Mouse (Mus musculus) natural killer cell, adult 2 months (primary cell): Measurements from ENCODE around the gene Ppfibp2.

Experiments
- DNase-seq, 2 experiments: peaks; one replicate each; pipeline ENCODE4 v3.0.0; 2022; ENCODE audit warnings: low spot score in 2 of 2

The Ppfibp2 gene

DNA sequence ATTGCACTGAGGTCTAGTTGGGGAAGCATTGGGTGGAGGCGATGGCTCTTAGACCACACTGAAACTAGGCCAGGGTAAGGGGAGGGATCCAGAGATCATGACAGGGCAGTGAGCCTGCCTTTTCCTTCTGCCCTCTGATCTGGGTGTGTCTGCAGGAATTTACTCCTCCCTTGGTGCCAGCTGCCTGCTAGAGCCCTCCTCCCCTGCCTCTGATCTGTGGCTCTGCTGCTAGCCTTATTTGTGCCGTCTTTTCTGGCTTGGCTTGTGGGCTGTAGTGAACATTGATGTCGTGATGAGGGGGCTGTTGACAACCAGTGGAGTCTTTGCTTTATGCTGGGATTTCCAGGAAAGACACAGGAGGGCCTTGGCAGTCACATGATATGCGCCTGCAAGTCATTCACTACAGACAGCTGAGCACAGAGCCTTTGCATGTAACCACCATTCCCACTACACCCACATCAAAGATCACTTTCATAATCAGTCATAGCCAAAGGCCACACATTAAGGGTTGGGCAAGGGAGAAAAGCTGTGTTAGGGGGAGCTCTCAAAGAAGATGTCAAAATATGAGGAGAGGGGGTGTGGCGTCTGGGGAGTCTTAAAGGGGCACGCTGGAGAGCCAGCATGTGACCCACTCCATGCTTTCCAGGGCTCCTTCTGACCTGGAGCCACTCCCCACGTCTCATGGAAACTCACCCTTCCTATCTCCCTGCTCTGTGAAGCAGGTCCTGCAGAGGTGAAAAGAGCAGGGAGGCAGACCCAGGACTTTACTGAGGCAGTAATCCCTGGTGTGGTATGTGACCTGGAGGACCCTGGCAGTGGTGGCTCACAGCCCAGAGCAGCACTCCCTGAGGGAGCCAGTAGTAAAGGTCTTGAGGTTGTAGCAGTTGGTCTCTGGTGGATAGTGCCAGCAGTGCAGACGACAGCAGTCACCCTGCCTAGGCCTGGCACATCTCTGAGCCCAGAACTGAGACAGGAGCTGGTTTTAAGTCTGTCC lies 69.4 kb downstream of the Ppfibp2 start:
- peak; percentile 9 to 35 for DNase-seq

DNA sequence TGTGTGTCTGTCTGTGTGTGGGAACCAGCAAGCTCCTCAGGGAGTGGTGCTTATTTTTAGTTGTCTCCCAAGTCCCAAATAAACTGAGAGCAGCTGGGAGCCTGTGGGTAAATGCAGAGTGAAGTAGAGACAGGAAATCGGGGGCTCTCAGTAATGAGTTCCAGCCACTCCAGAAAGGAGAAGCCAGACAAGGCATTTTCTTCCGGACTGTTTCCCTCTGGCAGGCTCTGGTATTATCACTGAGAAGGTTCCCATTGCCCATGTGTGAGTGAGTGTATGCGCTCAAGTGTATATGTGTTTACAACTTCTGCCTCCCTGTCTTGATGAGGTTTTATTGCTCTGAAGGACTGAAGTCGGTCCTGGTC lies 70.2 kb downstream of the Ppfibp2 start:
- no peak for DNase-seq

DNA sequence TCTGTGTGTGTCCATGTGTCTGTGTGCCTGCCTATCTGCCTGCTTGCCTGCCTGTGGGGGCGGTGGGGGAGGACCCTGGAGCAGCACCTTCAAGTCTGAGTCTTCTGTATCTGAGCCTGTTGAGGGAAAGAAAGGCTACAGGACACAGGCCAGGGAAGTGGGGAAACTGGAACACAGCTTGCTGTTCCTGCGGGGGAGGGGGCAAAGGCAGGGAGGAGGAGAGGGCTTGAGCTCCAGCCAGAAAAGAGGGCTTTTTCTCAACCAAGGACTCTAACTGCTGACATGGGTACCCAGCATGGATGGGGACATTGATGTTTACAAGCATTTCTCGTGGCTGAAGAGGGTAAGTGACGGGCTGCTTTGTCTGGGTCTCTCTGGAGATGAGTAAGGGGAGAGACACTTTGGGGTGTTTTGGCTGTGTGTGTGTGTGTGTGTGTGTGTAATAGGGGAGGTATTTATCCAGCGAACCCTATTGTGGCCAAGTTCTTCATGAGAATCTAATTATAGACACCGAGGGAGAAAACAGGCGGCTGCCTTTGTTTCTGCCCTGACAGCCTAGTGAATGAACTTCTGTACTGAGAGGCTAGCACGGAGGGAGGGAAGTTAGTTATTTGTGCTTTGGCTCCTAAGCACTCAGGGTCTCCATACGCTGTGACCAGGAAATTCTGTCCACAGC lies 70.7 kb downstream of the Ppfibp2 start:
- no peak for DNase-seq

DNA sequence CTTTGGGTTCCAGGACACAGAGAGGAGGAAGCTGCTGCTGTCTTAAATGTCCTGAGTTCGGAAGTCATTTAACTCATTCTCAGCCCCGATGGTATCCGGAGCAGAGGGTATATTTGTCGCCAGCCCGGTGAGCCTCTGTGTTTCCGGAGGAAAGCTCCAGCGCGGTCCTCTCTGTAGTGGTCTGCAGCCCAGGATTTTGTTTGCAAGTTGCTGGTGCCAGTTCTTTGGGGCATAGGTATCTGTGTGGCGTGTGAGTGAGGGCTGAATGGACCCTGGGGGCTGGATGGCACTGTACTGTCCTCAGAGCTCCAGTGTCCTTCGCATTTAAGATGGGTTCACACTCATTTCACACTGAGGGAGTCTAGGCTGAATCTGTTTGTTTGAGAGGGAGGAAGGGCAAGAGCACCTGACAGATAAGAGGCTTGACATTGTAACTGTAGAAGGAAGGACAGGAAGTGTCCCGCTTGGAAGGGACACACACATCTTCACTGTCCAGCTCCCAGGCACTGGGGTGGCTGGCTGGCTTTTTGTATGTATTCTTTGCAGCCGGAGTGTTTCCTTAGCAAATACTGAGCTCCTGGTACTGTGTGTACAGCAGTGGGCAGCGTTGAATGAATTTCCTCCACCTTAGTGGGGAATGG lies 71.4 kb downstream of the Ppfibp2 start:
- no peak for DNase-seq

DNA sequence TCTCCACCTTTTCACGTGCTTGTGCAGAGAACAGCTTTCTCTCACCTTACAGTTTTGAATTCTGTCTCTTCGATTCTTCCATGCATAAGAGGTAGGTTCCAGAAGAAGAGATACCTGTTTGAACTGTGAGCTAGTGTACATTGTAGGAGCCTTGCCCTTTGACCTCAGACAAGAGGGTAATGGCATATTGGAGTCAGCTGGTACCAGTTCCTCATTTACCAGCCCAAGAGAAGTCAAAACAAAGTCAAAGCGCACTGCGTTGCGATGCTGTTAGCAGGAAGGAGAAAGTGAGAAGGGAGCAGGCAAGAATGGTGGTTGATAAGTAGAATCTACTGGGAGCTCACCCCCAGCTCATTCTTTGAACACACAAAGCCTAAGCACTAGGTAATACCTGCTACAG lies 73.5 kb downstream of the Ppfibp2 start:
- peak in 1 of 2 experiments; percentile 9 for DNase-seq

DNA sequence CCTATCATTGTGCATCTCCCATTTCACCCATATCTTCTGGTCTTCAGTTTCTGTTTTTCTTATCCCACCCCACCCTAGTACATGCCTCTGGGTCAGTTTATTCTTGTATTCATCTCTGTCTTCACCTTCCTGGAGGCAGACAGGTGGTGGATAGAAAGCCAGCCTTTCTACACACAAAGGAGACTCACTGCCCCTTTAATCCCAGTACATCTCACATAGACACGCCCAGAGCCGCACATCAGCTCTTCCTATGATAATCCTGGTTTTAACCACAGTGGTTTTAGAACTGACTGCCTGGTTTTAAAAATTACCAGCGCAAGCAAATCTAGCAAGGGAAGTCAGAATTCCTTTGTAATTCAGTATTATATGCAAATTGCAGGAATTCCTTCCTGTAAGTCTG lies 80.2 kb downstream of the Ppfibp2 start:
- no peak for DNase-seq

DNA sequence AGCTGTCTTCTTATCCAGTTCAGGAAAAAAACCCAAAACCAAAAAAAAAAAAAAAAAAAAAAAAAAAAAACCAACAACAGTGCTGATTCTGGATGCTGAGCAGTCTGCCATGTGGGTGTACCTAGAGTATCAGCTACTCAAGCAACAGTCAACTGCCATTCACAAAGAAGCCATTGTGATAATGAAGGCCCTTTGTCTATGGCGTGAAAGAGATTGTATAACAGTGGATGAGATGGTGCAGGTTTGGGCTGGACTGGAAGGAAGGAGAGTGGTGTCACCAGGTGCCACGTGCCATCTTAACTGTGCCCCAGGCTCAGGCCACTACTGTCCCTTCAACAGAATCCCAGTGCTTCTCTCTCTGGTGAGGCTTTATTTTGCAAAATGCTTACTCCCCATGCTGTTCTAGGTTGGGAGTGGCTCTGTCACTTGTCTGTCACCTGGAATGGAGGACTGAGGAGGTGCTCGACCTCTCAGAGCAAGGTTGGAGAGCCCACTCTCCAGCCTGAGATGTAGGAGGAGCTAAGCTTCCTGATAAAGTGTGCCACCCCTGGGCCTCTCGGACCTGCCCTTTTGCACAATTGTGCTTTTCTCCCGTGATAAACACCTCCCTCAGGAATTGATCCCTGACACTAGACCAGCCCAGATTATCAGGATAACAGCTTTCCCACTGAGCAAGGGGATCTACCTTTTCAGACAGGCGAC lies 85.3 kb downstream of the Ppfibp2 start:
- no peak for DNase-seq

DNA sequence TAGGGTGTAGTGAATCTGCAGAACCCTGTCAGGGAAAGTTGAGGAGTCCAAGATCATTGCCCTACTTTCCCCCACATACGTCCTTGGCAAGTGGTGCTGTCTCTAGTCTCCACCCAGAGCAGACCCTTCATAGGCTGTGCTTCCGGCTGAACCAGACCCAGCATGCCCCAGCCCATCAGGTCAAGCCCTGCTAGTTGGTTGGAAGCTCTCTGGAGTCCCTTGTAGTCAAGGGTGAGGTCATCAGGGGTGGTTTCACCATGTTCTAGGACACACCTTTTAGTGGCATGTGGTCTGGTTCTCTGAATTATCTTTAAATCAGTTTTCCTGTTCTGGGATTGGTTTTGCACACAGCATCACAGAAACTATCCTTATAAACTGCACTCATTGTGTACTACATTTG lies 86.3 kb downstream of the Ppfibp2 start:
- no peak for DNase-seq

DNA sequence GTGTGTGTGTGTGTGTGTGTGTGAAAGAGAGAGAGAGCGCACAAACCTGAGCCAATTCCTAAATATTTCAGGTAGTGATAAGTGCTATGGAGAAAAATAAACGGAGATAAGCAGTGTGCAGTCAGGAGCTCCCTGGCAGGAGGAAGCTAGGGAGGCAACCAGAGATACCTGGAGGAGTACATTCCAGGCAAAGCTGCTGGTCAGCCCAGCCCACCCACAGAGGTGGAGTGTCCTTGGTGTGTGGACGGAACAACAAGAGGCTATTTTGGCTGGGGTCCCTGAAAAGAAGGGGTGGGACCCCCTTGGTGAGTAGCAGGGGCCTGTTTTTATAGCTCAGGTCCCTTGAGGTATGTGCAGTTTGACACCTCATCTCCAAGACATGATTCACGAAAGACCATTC lies 88.2 kb downstream of the Ppfibp2 start:
- no peak for DNase-seq

DNA sequence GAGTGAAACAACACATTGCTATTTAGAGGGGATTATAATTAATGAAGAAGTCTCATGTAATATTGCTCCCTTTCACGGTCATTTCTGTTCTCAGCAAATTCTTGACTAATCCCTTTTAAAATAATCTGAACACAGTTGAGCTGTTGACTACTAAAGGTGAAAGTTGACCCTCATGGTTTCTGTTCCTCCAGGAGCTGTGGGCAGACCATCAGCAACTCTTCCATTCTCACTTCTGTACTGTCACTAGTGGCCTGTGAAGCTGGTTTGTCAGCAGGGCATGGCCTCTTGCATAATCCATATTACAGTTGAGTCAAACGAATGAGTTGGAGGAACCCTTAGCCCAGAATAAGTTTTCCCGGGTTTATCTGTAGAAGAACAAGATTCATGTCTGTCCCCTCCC lies 88.6 kb downstream of the Ppfibp2 start:
- no peak for DNase-seq

DNA sequence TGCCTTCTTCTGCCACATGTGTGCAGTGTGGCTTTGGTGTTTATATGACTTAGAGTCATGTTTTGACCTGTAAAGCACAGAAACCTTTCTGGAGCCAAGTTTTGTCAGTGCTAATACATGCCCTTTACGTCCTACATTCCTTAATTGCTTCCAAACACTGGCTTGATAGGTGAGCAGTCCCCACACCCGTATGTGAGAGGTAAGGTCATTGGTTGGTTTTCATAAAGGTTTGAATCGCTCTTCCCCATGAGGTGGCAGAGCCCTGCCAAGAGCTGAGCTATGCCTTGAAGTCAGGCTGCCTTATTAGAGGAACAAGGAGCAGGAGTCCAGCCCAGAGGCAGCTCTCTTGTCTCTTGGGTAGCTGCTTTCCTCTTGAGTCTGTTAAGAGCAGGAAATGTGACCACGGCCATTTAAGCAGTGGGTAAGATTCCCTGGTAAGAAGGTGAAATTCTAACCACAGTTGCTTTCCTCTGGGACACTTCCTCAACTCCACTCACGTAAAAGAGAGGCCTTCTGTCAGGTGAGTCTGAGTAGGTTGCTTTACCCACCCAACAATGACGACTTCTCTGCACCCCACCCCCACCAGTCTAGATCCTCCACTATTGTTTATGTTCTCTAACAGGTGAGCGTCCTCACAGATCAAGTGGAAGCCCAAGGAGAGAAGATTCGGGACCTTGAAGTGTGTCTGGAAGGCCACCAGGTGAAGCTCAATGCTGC lies 90.4 kb downstream of the Ppfibp2 start:
- no peak for DNase-seq

DNA sequence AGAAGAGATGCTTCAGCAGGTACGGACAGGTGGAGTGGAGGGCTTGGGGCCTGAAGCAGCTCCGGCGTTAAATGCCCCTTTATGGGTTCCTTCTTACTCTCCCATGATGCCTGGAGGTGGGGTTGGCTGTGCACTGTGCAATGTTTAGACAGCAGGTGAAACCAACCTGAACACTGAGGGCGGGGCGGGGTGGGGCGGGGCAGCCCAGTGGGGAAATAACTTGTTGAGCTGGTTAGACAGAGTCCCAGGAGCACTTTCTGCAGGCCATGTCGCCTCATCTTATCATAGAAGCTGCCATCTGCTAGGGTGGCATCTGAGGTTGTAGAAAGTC lies 90.9 kb downstream of the Ppfibp2 start:
- DNase-seq: no peak

DNA sequence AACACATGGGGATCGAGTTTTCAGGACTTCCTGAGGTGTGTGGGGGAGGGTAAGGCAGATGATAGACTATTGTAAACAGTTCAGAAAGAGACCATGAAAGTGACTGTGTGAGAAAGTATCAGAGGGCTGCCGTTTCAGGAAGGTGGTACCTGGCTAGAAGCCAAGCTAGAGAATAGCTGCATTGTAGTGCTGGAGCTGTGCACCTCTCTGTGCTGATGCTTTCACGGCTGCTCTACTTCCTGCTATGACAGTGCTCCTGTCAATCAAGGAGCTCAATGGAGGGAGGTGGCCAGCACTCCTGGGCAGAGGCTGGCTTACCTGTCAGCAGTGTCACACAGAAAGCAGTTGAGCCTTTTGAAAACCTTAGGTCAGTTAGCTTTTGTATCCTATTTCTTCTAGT lies 92.4 kb downstream of the Ppfibp2 start:
- no peak for DNase-seq

DNA sequence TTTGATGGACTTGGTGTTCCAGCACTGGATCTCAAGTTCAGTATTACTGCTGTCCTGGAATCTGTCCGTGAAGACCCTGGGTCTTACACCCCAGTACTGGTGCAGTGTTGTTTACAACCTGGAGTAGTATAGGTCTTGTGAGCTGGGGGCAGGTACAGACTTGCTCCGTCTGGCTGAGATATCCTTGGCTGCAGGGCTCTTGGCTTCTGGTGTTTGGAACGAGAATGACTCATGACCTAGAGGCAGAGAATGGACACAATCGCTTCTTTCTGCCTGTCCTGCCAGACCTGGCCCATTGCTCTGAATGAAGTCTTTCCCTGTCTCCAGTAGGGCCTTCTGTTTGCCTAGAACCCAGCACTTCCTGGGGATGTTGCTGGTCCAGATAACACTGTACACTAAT lies 93.0 kb downstream of the Ppfibp2 start:
- DNase-seq: no peak

DNA sequence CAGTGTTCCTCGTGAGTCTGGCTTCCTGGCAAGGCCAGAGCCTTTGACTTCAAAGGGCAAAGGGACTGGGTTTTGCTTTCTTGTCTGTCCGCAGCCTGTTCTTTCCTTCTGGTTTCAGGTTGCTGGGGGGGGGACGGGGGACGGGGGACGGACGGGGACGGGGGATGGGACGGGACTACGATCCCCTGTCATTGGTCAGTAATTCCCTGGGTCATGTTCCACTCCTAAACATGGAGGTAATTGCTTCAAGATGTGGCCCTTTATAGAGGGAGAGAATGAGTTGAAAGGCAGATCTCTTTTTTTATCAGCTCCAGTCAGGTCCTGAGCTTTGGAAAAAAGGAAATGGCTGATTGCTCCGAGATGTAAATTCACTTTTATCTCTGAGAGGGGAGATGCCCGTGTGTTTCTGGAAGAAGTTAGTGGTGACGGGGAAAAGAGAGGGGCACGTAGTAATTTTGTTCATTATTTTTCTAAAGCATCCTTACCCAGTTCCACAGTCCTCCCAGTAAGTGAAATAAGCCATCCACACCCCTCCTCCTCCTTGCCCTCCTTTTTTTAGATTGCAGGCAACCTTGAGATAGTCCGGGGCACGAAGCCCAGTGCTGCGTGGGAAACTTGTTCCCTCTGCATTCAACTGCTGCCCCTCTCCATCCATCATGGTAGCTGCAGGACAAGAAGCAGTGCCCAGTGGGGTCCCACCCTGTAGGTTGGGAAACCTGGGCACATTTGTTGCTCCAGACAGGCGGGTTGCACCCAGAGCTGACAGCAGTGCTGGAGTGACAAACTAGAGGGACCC lies 95.6 kb downstream of the Ppfibp2 start:
- no peak for DNase-seq

DNA sequence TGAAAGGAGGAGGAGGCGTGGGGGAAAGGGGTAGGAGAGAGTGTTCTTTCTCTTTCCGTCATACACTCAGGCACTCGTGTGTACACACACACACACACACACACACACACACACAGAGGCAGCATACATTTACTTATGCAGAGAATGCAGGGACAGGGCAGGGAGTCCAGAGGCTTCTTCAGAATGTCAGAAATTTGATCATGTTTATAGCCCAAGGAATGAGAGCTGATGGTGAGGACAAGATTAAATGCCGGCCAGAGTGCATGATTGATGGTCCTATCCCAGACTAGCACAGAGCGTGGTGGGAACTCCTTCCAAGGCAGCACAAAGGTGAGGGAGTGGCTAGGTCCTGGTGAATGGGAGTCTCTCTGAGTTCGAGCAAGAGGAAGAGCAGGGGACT lies 96.5 kb downstream of the Ppfibp2 start:
- no peak for DNase-seq

DNA sequence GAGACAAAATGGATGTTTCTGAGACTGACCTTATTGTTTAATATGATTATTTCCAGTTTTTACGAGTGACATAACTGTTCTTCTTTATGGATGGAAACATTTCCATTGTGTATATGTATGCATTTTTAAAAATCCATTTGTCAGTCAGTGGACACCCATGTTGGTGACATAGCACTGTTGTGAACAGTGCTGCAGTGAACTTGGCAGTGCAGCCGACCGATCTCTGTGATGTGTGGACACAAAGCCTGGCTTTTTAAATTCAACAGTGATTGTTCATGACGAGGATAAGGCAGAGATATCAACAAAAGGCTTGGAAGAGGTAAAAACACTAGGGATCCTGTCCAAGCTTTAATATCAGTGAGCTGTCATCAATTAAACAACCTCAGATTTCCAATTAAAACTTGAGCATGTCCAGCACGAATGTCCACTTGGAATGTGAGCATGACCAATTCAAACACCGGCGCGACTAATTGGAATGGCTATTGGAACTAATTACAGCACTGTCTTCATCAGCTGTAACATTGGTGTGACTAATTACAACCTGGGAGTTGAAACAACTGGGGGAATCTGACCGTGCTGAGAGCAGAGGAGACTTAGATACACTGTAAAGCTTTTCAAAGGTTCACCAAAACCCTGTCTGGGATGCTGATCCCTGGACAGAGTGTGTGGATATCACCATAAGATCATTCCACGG lies 99.4 kb downstream of the Ppfibp2 start:
- DNase-seq: no peak

DNA sequence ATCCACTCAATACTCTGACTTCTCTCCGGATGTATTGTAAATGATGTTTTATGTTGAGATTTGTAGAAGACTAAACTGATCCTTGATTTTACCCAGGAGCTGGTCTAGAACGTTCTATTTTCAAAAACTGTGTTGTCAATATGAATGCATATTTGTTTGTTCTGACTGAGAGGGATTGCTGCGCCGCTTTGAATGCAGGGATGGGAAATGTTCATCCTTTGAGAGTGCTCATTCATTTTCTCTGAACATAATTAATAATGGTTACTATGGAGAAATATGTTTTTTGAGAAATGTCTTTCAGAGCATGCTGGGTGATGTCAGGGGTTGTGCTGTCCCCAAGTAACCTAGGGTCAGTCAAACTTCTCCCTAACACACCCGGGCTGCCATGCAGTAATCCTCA lies 102.1 kb downstream of the Ppfibp2 start:
- no peak for DNase-seq

DNA sequence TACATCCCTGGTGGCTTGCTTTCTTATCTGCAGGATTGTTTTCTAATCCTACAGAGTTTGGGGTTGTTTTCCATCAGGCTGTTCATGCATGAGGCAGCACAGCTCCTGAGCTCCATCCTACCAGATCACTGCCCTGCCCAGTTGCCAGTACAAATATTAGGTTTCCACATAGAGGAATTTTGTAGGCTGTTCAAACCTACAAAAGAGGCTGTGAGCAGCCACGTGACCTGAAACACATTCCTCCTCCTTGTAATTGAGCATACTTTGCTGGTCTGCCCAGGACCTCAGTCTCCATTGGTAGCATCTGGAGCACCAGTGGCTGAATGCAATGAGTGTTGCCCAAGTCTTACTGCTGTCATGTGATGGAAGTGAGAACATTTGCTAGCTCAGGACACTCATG lies 104.9 kb downstream of the Ppfibp2 start:
- DNase-seq: no peak

DNA sequence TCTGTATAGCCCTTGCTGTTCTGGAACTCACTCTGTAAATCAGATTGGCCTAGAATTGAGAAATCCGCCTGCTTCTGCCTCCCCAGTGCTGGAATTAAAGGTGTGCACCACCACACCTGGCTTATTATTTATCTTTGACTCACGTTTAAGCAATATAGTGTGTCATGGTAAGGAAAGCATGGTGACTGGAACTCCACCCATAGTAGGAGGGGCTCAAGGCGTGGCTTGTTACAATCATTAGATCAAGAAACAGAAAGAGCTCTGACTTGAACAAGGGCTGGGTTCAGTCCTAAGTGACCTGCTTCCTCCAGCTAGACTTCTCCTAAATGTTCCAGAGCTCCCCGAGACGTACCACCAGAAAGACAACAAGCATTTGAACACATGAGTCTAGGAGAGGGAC lies 105.6 kb downstream of the Ppfibp2 start:
- no peak for DNase-seq
